In genomic region chr6:117332641-117333040, GRCm38 (mm10) we compare ENCODE assay signal across 20 mouse cellular contexts.
DNase-seq lines count a peak whose midpoint lies in the region; ATAC-seq and TF ChIP-seq lines count a peak whose summit lies in the region.
"Had no signal": no experiment of that assay in that cellular context is flagged by ENCODE, and none has a peak within 500 bp of the region (broad histone marks: within the 10 kb centered on the region; RNA-seq: fewer than 3 reads in every experiment).

No protein-coding gene starts in this region.

- 63% methylated on average over 6 of the region's 6 CpGs for WGBS in hindbrain, embryonic 11.5 days
- 60% methylated on average over 6 of the region's 6 CpGs for WGBS in hindbrain, postnatal 0 days
- WGBS in embryonic facial prominence, embryonic 14.5 days = 8% methylated on average over 6 of the region's 6 CpGs

- no peaks in the 10 kb centered on the region for H3K36me3 ChIP-seq in hindbrain, embryonic 11.5 days (ENCODE audit: control insufficient read depth, insufficient read depth, low read length)
- no peaks in the 10 kb centered on the region for H3K36me3 ChIP-seq in hindbrain, postnatal 0 days (ENCODE audit: insufficient read depth, low read length)
- no peaks in the 10 kb centered on the region for H3K36me3 ChIP-seq in embryonic facial prominence, embryonic 14.5 days (ENCODE audit: control insufficient read depth, insufficient read depth, low read length)
- H3K36me3 ChIP-seq: limb, embryonic 15.5 days; neural tube, embryonic 12.5 days had no signal

- no peak for TF ChIP-seq POLR2A in brain, embryonic 14.5 days (IDR thresholded peaks at IDR 0.05; ENCODE audit: borderline replicate concordance, extremely low read depth, insufficient read depth, insufficient read length, poor library complexity, severe bottlenecking)

- no peak for ATAC-seq in hindbrain, embryonic 11.5 days (ENCODE audit: low FRiP score)
- no peak for ATAC-seq in hindbrain, postnatal 0 days
- peak; percentile 65; the same call in 1 of the 2 replicates for ATAC-seq in embryonic facial prominence, embryonic 14.5 days (ENCODE audit: low read depth)
- ATAC-seq: inflammation-experienced regulatory T-cells, adult 6 months had no signal

- H3K4me3 ChIP-seq in hindbrain, embryonic 11.5 days (ENCODE audit: low read depth, low read length) = no peak overlapping the region
- H3K4me3 ChIP-seq in hindbrain, postnatal 0 days (ENCODE audit: low read length) = no peak overlapping the region
- no peak overlapping the region for H3K4me3 ChIP-seq in embryonic facial prominence, embryonic 14.5 days (ENCODE audit: low read depth, low read length)
- H3K4me3 ChIP-seq: left cerebral cortex, adult 2 months; limb, embryonic 15.5 days; neural tube, embryonic 12.5 days had no signal

- peak; percentile 21 for DNase-seq in hindbrain, embryonic 11.5 days (ENCODE audit: low spot score)
- no peak for DNase-seq in hindbrain, postnatal 0 days (ENCODE audit: low spot score)
- DNase-seq in 3134 (ENCODE audit: extremely low read depth, insufficient read length, low spot score) = peak; percentile 53
- peak; percentile 20 for DNase-seq in brain, embryonic 14.5 days (ENCODE audit: low read depth)
- peak; percentile 79 for DNase-seq in embryonic facial prominence, embryonic 14.5 days (ENCODE audit: low spot score)
- no peak for DNase-seq in cerebellum, adult 9-11 months
- no peak for DNase-seq in left cerebral cortex, postnatal 14 days (ENCODE audit: low spot score in 2 of 2)
- no peak for DNase-seq in yolk sac, embryonic 10.5 days (ENCODE audit: low spot score)
- DNase-seq: adrenal gland, postnatal 14 days; B cell, adult 2 months; gastrocnemius, postnatal 14 days; heart, postnatal 10 days; lung, adult 2 months; lung, postnatal 4 days; midbrain, embryonic 14.5 days; thymus, adult 2 months had no signal

- H3K4me1 ChIP-seq in hindbrain, embryonic 11.5 days (replicated peaks; ENCODE audit: control insufficient read depth, insufficient read depth, low read length) = no peaks in the 10 kb centered on the region
- H3K4me1 ChIP-seq in hindbrain, postnatal 0 days (ENCODE audit: insufficient read depth, low read length) = no peaks in the 10 kb centered on the region
- H3K4me1 ChIP-seq in embryonic facial prominence, embryonic 14.5 days (ENCODE audit: control insufficient read depth, insufficient read depth, low read length) = peaks cover 5% of the 10 kb centered on the region; the same call in 1 of the 2 replicates
- H3K4me1 ChIP-seq: neural tube, embryonic 12.5 days had no signal

- no peak for TF ChIP-seq CTCF in hindbrain, postnatal 0 days (IDR thresholded peaks at IDR 0.05; ENCODE audit: low read depth)
- no peak for TF ChIP-seq CTCF in brain, embryonic 14.5 days (IDR thresholded peaks at IDR 0.05; ENCODE audit: borderline replicate concordance, extremely low read depth, insufficient read depth, insufficient read length)

- H3K9me3 ChIP-seq in hindbrain, embryonic 11.5 days (ENCODE audit: control insufficient read depth, low read length) = no peaks in the 10 kb centered on the region
- H3K9me3 ChIP-seq in hindbrain, postnatal 0 days (ENCODE audit: low read length) = no peaks in the 10 kb centered on the region
- H3K9me3 ChIP-seq in embryonic facial prominence, embryonic 14.5 days (ENCODE audit: control insufficient read depth, low read length) = no peaks in the 10 kb centered on the region
- H3K9me3 ChIP-seq: limb, embryonic 15.5 days; neural tube, embryonic 12.5 days had no signal

- H3K4me2 ChIP-seq in hindbrain, embryonic 11.5 days (replicated peaks; ENCODE audit: low read depth, low read length) = no peak overlapping the region
- H3K4me2 ChIP-seq in hindbrain, postnatal 0 days (ENCODE audit: low read depth, low read length) = no peak overlapping the region
- H3K4me2 ChIP-seq in embryonic facial prominence, embryonic 14.5 days (ENCODE audit: low read depth, low read length) = no peak overlapping the region
- H3K4me2 ChIP-seq: limb, embryonic 15.5 days; neural tube, embryonic 12.5 days had no signal

- no peak overlapping the region for H3K27ac ChIP-seq in hindbrain, embryonic 11.5 days (ENCODE audit: low read depth, low read length)
- H3K27ac ChIP-seq in hindbrain, postnatal 0 days = no peak overlapping the region
- H3K27ac ChIP-seq in embryonic facial prominence, embryonic 14.5 days (replicated peaks; ENCODE audit: low read depth, low read length) = no peak overlapping the region
- H3K27ac ChIP-seq: left cerebral cortex, adult 2 months; limb, embryonic 15.5 days; neural tube, embryonic 12.5 days had no signal

- no peak overlapping the region for H3K9ac ChIP-seq in hindbrain, embryonic 11.5 days (ENCODE audit: low read depth, low read length)
- no peak overlapping the region for H3K9ac ChIP-seq in hindbrain, postnatal 0 days (replicated peaks; ENCODE audit: low read length)
- H3K9ac ChIP-seq in embryonic facial prominence, embryonic 14.5 days (ENCODE audit: low read depth, low read length) = no peak overlapping the region
- H3K9ac ChIP-seq: limb, embryonic 15.5 days; neural tube, embryonic 12.5 days had no signal

- H3K27me3 ChIP-seq in hindbrain, embryonic 11.5 days (ENCODE audit: control insufficient read depth, insufficient read depth, low read length) = no peaks in the 10 kb centered on the region
- H3K27me3 ChIP-seq in hindbrain, postnatal 0 days (ENCODE audit: insufficient read depth, low read length) = no peaks in the 10 kb centered on the region
- no peaks in the 10 kb centered on the region for H3K27me3 ChIP-seq in embryonic facial prominence, embryonic 14.5 days (replicated peaks; ENCODE audit: control insufficient read depth, insufficient read depth, low read length)
- H3K27me3 ChIP-seq: limb, embryonic 15.5 days; neural tube, embryonic 12.5 days had no signal

- intact Hi-C loops in left cerebral cortex, postnatal 14 days (cut with DNase I) = no loop called here

Comparison
In these comparisons a context has a peak if more than half of its experiments do, and no peak if none do; other contexts are left out.
1. DNase-seq: peak in hindbrain, embryonic 11.5 days (single experiment), 3134 (single experiment), brain, embryonic 14.5 days (single experiment) and embryonic facial prominence, embryonic 14.5 days (single experiment); none in hindbrain, postnatal 0 days (single experiment), cerebellum, adult 9-11 months (single experiment), left cerebral cortex, postnatal 14 days (0 of 2) and yolk sac, embryonic 10.5 days (single experiment).